Mouse (Mus musculus): ENCODE measurements around the gene Prelid3b. TPM values are rescaled to one million over a fixed set of nuclear protein-coding genes. Genes with fewer than 3 reads are reported as not detected.

Prelid3b gene
- polyA plus RNA-seq, 1 experiment: 62.3 TPM

DNA sequence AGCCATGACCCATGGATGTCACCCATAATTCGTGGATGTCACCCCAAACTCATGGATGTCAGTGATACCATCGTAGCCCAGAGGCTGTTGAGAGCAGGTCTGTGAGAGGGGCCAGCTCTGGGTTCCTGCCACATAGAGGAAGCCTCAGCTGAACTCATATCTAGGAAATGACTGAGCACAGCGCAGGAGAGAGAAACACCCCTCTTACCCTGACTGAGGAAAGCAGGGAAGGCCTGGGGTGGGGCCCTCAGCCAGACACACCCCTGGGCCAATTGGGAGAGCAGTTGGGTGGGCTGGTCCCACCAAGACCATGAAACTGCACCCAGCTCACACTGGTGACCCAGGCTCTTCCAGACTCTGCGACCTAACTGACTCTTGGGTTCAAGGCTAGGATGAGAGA lies 22.5 kb downstream of the Prelid3b start, which contains the start of gene Tubb1:
Gene Tubb1 (plus strand): TSS at position 343 of the 400 bp plus-strand sequence.
- Histone ChIP-seq H3K4me3 (ENCODE audit: low read depth, low read length) (no peak within 1 kb of the TSS), H3K9me3 (replicated peaks; ENCODE audit: control insufficient read depth, insufficient read depth, low read length, poor library complexity, severe bottlenecking) (no peaks in the 10 kb centered on the region), H3K27ac (ENCODE audit: insufficient read depth, low read length) (no peak within 1 kb of the TSS), H3K9ac (ENCODE audit: low read depth, poor library complexity, severe bottlenecking) (no peak within 1 kb of the TSS), H3K4me1 (ENCODE audit: control insufficient read depth, insufficient read depth, low read length) (no peaks in the 10 kb centered on the region), H3K27me3 (ENCODE audit: control insufficient read depth, insufficient read depth, low read length, poor library complexity, severe bottlenecking) (no peaks in the 10 kb centered on the region), H3K36me3 (ENCODE audit: control insufficient read depth, insufficient read depth, low read length, poor library complexity, severe bottlenecking) (no peaks in the 10 kb centered on the region)
- TF ChIP-seq POLR2A (IDR thresholded peaks at IDR 0.05; ENCODE audit: insufficient read depth, low read length) (no peak), EP300 (IDR thresholded peaks at IDR 0.05; ENCODE audit: insufficient read depth, low read depth, low read length) (no peak), CTCF (IDR thresholded peaks at IDR 0.05; ENCODE audit: low read depth, low read length) (no peak)

DNA sequence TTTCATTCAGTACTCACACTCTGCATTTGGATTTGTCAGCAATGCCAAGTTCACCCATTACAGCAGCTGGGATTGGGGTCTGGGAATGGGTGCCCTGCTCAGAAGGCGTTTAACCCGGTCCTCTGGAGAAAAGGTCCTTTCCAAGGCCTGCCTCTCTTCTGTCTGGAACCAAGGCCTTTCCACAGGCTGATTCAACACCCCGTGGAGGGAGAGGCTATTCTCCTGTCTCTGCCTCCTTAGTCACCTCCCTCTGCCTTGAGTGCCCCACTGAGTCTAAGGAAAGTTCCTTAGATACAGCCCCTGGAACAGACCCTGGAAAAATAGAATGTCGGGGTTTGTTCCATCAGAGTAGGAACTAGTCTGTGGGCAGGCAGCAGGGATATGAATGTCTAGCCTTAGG lies 24.5 kb downstream of the Prelid3b start:
- no peak overlapping the region for H3K9ac ChIP-seq (ENCODE audit: low read depth, poor library complexity, severe bottlenecking)
- no peak overlapping the region for H3K4me3 ChIP-seq (ENCODE audit: low read depth, low read length)
- H3K27me3 ChIP-seq (ENCODE audit: control insufficient read depth, insufficient read depth, low read length, poor library complexity, severe bottlenecking): no peaks in the 10 kb centered on the region
- no peaks in the 10 kb centered on the region for H3K4me1 ChIP-seq (ENCODE audit: control insufficient read depth, insufficient read depth, low read length)
- no peak for TF ChIP-seq EP300 (IDR thresholded peaks at IDR 0.05; ENCODE audit: insufficient read depth, low read depth, low read length)
- TF ChIP-seq CTCF (IDR thresholded peaks at IDR 0.05; ENCODE audit: low read depth, low read length): no peak
- H3K9me3 ChIP-seq (replicated peaks; ENCODE audit: control insufficient read depth, insufficient read depth, low read length, poor library complexity, severe bottlenecking): no peaks in the 10 kb centered on the region
- H3K36me3 ChIP-seq (ENCODE audit: control insufficient read depth, insufficient read depth, low read length, poor library complexity, severe bottlenecking): no peaks in the 10 kb centered on the region
- no peak overlapping the region for H3K27ac ChIP-seq (ENCODE audit: insufficient read depth, low read length)

DNA sequence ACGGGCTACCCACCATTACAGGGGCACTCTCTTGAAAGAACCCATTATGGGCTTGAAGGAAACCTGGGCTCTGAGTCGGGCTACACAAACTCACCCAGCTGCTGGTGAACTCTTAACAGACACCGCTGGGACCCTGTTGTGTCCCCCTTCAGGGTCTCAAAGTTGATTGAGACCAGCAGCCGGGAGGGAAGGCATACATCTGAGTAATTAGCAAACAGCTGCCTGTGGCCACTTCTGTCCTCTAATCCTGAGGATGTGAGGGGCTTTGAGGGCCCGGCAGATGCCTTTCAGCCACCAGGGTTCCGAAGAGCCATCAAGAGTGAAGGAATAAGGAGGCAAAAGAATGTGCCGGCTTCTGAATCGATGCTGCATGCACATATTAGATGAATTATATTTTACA lies 26.0 kb downstream of the Prelid3b start:
- TF ChIP-seq EP300 (IDR thresholded peaks at IDR 0.05; ENCODE audit: insufficient read depth, low read depth, low read length) (no peak), POLR2A (IDR thresholded peaks at IDR 0.05; ENCODE audit: insufficient read depth, low read length) (no peak), CTCF (IDR thresholded peaks at IDR 0.05; ENCODE audit: low read depth, low read length) (no peak)
- no peaks in the 10 kb centered on the region for H3K27me3 ChIP-seq (ENCODE audit: control insufficient read depth, insufficient read depth, low read length, poor library complexity, severe bottlenecking)
- no peak overlapping the region for H3K4me3 ChIP-seq (ENCODE audit: low read depth, low read length)
- H3K27ac ChIP-seq (ENCODE audit: insufficient read depth, low read length): no peak overlapping the region
- H3K9ac ChIP-seq (ENCODE audit: low read depth, poor library complexity, severe bottlenecking): no peak overlapping the region
- no peaks in the 10 kb centered on the region for H3K36me3 ChIP-seq (ENCODE audit: control insufficient read depth, insufficient read depth, low read length, poor library complexity, severe bottlenecking)
- no peaks in the 10 kb centered on the region for H3K9me3 ChIP-seq (replicated peaks; ENCODE audit: control insufficient read depth, insufficient read depth, low read length, poor library complexity, severe bottlenecking)
- no peaks in the 10 kb centered on the region for H3K4me1 ChIP-seq (ENCODE audit: control insufficient read depth, insufficient read depth, low read length)

DNA sequence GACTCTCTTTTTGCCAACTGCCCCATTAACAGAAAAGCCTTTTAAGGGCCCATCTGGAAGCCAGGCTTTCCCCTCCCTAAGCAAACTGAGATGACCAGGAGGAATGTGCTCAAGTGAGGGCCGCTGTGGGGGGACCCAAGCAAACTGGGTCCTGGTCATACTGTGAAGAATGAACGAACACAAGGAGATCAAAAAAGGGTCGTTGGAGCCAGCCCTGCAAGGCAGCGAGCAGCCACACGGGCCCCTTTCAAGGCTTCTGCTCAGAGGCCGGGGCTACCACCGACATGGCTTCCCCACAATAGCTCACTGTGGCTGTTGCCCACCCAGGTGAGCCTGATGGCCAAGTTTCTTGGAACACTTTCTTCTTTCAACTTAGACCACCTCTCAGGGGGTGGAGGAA lies 26.4 kb downstream of the Prelid3b start:
- Histone ChIP-seq H3K36me3 (ENCODE audit: control insufficient read depth, insufficient read depth, low read length, poor library complexity, severe bottlenecking) (no peaks in the 10 kb centered on the region), H3K4me1 (ENCODE audit: control insufficient read depth, insufficient read depth, low read length) (no peaks in the 10 kb centered on the region), H3K27me3 (ENCODE audit: control insufficient read depth, insufficient read depth, low read length, poor library complexity, severe bottlenecking) (no peaks in the 10 kb centered on the region), H3K9me3 (replicated peaks; ENCODE audit: control insufficient read depth, insufficient read depth, low read length, poor library complexity, severe bottlenecking) (no peaks in the 10 kb centered on the region), H3K27ac (ENCODE audit: insufficient read depth, low read length) (no peak overlapping the region), H3K4me3 (ENCODE audit: low read depth, low read length) (no peak overlapping the region), H3K9ac (ENCODE audit: low read depth, poor library complexity, severe bottlenecking) (no peak overlapping the region)
- no peak for TF ChIP-seq EP300 (IDR thresholded peaks at IDR 0.05; ENCODE audit: insufficient read depth, low read depth, low read length)
- no peak for TF ChIP-seq POLR2A (IDR thresholded peaks at IDR 0.05; ENCODE audit: insufficient read depth, low read length)
- no peak for TF ChIP-seq CTCF (IDR thresholded peaks at IDR 0.05; ENCODE audit: low read depth, low read length)

DNA sequence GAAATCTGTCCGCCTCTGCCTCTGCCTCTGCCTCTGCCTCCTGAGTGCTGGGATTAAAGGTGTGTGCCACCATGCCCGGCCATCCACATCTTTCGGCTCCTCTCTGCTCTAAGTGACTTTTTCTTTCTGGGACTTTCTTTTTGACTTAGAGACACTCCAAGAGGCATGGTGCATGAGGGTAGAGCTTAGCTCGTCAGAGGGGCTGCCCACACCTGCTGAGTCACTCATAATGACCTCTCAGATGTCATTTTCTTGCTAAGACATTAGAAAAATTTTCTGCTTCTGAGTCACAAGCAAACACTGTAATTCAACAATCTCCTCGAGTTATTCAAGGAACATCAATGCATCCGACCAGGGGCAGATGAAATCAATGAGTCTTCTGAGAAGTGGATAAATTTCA lies 27.9 kb downstream of the Prelid3b start:
- H3K27me3 ChIP-seq (ENCODE audit: control insufficient read depth, insufficient read depth, low read length, poor library complexity, severe bottlenecking): no peaks in the 10 kb centered on the region
- no peak overlapping the region for H3K9ac ChIP-seq (ENCODE audit: low read depth, poor library complexity, severe bottlenecking)
- H3K36me3 ChIP-seq (ENCODE audit: control insufficient read depth, insufficient read depth, low read length, poor library complexity, severe bottlenecking): no peaks in the 10 kb centered on the region
- H3K4me1 ChIP-seq (ENCODE audit: control insufficient read depth, insufficient read depth, low read length): no peaks in the 10 kb centered on the region
- no peak overlapping the region for H3K4me3 ChIP-seq (ENCODE audit: low read depth, low read length)
- no peaks in the 10 kb centered on the region for H3K9me3 ChIP-seq (replicated peaks; ENCODE audit: control insufficient read depth, insufficient read depth, low read length, poor library complexity, severe bottlenecking)
- no peak for TF ChIP-seq EP300 (IDR thresholded peaks at IDR 0.05; ENCODE audit: insufficient read depth, low read depth, low read length)
- TF ChIP-seq CTCF (IDR thresholded peaks at IDR 0.05; ENCODE audit: low read depth, low read length): no peak
- no peak for TF ChIP-seq POLR2A (IDR thresholded peaks at IDR 0.05; ENCODE audit: insufficient read depth, low read length)
- no peak overlapping the region for H3K27ac ChIP-seq (ENCODE audit: insufficient read depth, low read length)

DNA sequence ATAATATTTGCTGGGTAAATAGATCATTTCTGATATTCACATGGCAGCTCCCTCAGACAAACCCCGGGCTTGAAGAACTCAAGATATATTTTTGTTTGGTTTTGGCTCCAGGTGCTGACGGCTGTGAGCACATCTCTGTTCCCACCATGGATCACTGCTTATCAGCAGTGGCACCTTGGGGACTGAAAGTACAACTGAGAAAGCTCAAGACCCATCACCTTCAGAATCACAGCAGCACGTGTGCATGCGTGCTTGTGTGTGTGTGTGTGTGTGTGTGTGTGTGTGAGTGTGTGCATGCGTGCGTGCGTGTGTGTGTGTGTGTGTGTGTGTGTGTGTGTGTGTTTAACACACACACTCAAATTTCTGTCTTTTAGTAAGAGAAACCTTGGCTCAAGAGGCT lies 28.5 kb downstream of the Prelid3b start:
- no peaks in the 10 kb centered on the region for H3K36me3 ChIP-seq (ENCODE audit: control insufficient read depth, insufficient read depth, low read length, poor library complexity, severe bottlenecking)
- TF ChIP-seq POLR2A (IDR thresholded peaks at IDR 0.05; ENCODE audit: insufficient read depth, low read length) (no peak), EP300 (IDR thresholded peaks at IDR 0.05; ENCODE audit: insufficient read depth, low read depth, low read length) (no peak), CTCF (IDR thresholded peaks at IDR 0.05; ENCODE audit: low read depth, low read length) (no peak)
- H3K4me3 ChIP-seq (ENCODE audit: low read depth, low read length): no peak overlapping the region
- no peaks in the 10 kb centered on the region for H3K4me1 ChIP-seq (ENCODE audit: control insufficient read depth, insufficient read depth, low read length)
- H3K27ac ChIP-seq (ENCODE audit: insufficient read depth, low read length): no peak overlapping the region
- H3K9ac ChIP-seq (ENCODE audit: low read depth, poor library complexity, severe bottlenecking): no peak overlapping the region
- no peaks in the 10 kb centered on the region for H3K9me3 ChIP-seq (replicated peaks; ENCODE audit: control insufficient read depth, insufficient read depth, low read length, poor library complexity, severe bottlenecking)
- H3K27me3 ChIP-seq (ENCODE audit: control insufficient read depth, insufficient read depth, low read length, poor library complexity, severe bottlenecking): no peaks in the 10 kb centered on the region
